Mouse (Mus musculus) midbrain, embryonic 10.5 days (tissue): Measurements from ENCODE around the gene Heatr6. TPM values are rescaled to one million over a fixed set of nuclear protein-coding genes. Genes with fewer than 3 reads are reported as not detected.
A peak's percentile ranks its signal among the peaks of the same experiment; 100 is the strongest.

Experiments
- DNase-seq: peaks from one replicate; pipeline ENCODE4 v3.0.0-alpha.2; 2017; ENCODE audit warnings: low spot score
- H3K27ac ChIP-seq: fragments of 300-500 bp; sonication (generic); replicated peaks from 2 replicates; pipeline ENCODE4 v1.5.1; 2016; ENCODE audit warnings: mild to moderate bottlenecking
- H3K27me3 ChIP-seq: fragments of 300-500 bp; sonication (generic); 2 replicates; pipeline ENCODE4 v1.6.1; 2016; ENCODE audit warnings: low read depth, mild to moderate bottlenecking; ENCODE audit not compliant: poor library complexity, severe bottlenecking
- H3K36me3 ChIP-seq: fragments of 300-500 bp; sonication (generic); 2 replicates; pipeline ENCODE4 v1.6.1; 2016; ENCODE audit warnings: mild to moderate bottlenecking, moderate library complexity
- H3K4me1 ChIP-seq: fragments of 300-500 bp; sonication (generic); 2 replicates; pipeline ENCODE4 v1.6.1; 2016
- H3K4me3 ChIP-seq: fragments of 300-500 bp; sonication (generic); 2 replicates; pipeline ENCODE4 v1.5.1; 2016; ENCODE audit warnings: mild to moderate bottlenecking, moderate library complexity
- H3K9me3 ChIP-seq: fragments of 300-500 bp; sonication (generic); replicated peaks from 2 replicates; pipeline ENCODE4 v1.6.1; 2016; ENCODE audit warnings: mild to moderate bottlenecking
- WGBS: fragments of 180-500 bp; shearing (Covaris S2); methylation state at CpG from one replicate; pipeline ENCODE4 v1.1.7; 2016; 5-methylcytosine and 5-hydroxymethylcytosine counted together
- polyA plus RNA-seq: library from polyadenylated mRNA; unstranded; fragments of >200 nt; fragmentation: Nextera tagmentation; extraction: Ambion mirVana; gene quantifications from 2 replicates; pipeline ENCODE4 v1.2.1, GENCODE M21; 2016

Heatr6 gene
- polyA plus RNA-seq, 1 experiment from 2014 or later, result 31.0 TPM

DNA sequence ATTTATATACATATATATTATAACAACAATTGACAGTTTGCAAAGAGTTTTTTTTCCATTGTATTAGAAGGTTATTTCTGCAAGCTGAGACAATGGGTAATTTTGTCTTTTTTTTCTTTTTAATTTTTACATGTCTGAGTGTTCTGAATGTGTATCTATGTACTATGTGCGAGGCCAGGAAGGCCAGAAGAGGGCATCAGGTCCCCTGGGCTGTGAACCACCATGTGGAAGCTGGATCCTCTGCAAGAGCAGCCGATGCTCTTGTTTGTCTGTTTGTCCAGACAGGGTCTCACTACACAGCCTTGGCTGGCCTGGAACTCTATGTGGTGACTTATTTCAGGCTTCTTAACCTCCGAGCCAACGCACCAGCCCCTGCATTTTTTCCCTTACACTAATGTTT lies 37.6 kb downstream of the Heatr6 start:
- Histone ChIP-seq H3K36me3 (no peaks in the 10 kb centered on the region), H3K9me3 (no peaks in the 10 kb centered on the region), H3K4me1 (no peaks in the 10 kb centered on the region), H3K4me3 (no peak overlapping the region), H3K27ac (no peak overlapping the region), H3K27me3 (no peaks in the 10 kb centered on the region)
- WGBS, result 79% methylated on average over 4 of the region's 4 CpGs
- no peak for DNase-seq

DNA sequence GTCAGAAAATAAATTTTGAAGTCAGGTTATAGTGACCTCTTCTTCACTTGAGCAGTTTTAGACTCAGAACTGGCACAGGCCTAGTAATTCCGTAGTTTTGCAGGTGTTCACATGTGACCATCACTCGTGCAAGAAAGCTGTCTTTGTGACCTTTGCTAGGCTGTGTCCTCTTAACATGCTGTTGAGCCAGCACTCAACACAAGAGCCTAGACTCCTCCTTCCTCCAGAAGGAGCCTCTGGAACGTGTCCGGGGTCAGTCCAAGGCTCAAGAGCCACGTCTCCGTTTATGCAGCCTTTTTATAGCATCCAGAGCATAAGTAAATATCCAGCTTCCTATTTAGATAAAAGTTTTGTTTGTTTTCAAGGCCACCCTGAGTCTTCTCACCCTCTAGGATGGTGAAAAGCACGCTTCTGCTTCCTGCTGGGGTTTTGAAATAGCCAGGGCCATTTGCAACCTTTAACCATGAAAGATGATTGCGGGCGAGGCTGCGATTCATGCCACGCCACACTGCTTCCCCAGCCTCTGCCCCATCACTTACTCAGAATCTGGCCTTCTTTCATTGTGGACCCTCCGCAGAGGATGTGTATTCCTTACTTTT lies 38.9 kb downstream of the Heatr6 start:
- Histone ChIP-seq H3K27ac (no peak overlapping the region), H3K36me3 (no peaks in the 10 kb centered on the region), H3K4me1 (no peaks in the 10 kb centered on the region), H3K4me3 (no peak overlapping the region), H3K9me3 (no peaks in the 10 kb centered on the region), H3K27me3 (no peaks in the 10 kb centered on the region)
- 90% methylated on average over 12 of the region's 12 CpGs for WGBS
- DNase-seq, result no peak

DNA sequence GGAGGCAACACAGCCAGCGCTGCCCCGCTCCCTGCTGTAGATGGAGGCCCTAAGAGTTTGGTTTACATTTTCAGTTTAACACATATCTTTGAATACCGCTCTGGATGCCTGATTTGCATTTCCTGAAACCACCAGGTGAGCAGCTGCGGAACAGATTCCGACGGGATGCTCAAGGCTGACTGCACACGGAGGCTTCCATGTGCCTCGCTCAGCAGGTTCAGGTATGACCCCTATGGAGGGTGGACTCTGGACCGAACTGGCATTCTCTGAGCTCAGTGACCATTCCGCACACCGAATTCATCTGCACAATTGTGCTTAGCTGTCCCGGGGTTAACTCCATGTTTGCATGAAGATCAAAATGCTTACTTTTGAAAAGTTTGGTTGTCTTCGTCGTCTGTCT lies 39.8 kb downstream of the Heatr6 start:
- Histone ChIP-seq H3K36me3 (no peaks in the 10 kb centered on the region), H3K9me3 (no peaks in the 10 kb centered on the region), H3K4me3 (no peak overlapping the region), H3K27ac (no peak overlapping the region), H3K4me1 (no peaks in the 10 kb centered on the region), H3K27me3 (no peaks in the 10 kb centered on the region)
- 84% methylated on average over 14 of the region's 14 CpGs for WGBS
- DNase-seq, result no peak

DNA sequence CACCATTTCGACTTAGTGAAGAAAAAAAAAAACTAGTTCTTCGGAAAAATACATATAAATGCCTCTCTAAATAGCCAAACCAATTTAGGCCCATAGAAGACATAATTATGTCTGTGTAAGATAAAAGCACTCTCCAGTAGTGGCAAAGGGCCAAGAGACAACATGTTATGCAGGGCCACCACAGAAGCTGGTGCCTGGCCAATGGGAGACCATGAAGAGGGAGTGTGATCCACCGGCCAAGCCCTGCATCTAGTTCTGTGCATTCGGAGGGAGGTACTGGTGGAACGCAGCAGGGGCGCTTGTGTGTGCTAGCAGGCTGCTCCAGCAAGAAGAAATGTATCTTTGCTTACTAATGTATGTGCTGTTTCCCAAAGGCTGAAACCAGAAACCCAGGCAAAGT lies 42.6 kb downstream of the Heatr6 start:
- no peaks in the 10 kb centered on the region for H3K4me1 ChIP-seq
- 83% methylated on average over 6 of the region's 6 CpGs for WGBS
- no peak for DNase-seq
- no peaks in the 10 kb centered on the region for H3K9me3 ChIP-seq
- no peak overlapping the region for H3K27ac ChIP-seq
- no peaks in the 10 kb centered on the region for H3K36me3 ChIP-seq
- H3K4me3 ChIP-seq, result no peak overlapping the region
- H3K27me3 ChIP-seq, result no peaks in the 10 kb centered on the region

DNA sequence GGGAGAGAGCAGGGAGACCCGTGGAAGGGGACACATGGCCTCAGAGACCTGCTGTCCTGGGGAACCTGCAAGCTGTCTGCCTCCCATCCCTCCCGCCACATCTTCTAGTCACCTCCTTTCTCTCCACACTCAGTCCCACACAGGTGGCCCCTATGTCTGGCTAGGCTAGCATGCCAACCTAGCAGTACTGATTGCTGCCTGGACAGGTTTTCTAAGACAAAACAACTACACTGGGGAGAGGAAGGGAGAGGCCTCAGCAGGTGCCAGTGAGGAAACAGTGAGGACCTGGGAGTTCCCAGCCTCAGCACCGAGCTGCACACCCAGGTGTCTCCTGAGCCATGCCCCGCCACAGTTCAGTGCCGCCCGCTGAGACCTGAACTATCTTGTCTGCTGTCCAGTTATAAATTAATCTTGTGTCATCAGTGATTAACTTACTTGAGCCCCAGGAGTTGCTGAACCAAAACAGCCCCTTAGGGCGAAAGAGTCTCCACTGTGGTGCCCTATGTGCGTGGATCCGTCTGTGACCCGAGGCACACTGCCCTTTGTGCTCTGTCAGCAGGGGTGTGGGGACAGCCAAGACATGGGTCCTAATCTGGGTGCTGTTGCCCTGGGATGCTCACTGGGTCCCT lies 43.6 kb downstream of the Heatr6 start:
- Histone ChIP-seq H3K27me3 (no peaks in the 10 kb centered on the region), H3K27ac (no peak overlapping the region), H3K4me3 (no peak overlapping the region), H3K4me1 (no peaks in the 10 kb centered on the region), H3K36me3 (no peaks in the 10 kb centered on the region), H3K9me3 (no peaks in the 10 kb centered on the region)
- no peak for DNase-seq
- WGBS, result 80% methylated on average over 10 of the region's 10 CpGs

DNA sequence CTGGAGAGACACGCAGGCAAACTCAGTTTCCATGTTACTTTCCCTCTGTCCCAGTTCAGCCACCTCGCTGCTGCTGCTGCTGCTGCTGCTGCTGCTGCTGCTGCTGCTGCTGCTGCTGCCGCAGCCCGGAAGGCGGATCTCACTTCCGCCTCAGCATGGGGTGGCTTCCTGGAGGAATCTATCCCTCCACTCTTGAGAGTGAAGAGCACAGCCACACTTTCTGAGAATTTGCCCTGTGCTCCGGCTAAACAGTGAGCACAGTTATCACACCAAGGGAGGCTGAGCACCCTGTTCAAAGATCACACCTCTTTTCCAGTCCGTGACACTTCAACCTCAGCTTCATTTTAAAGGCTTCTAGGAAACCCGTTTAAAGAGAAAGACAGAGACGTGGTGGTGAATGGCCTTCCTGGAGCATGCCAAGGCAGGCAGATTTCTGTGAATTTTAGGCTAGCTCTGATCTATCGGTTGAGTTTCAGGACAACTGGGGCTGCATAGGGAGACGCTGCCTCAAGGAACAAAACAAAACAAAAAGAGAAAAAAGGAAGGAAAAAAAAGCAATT lies 46.5 kb downstream of the Heatr6 start:
- no peaks in the 10 kb centered on the region for H3K27me3 ChIP-seq
- peaks cover 2% of the 10 kb centered on the region; the same call in 1 of the 2 replicates for H3K4me1 ChIP-seq
- no peak for DNase-seq
- H3K27ac ChIP-seq, result no peak overlapping the region
- 81% methylated on average over 12 of the region's 12 CpGs for WGBS
- no peak overlapping the region for H3K4me3 ChIP-seq
- no peaks in the 10 kb centered on the region for H3K9me3 ChIP-seq
- no peaks in the 10 kb centered on the region for H3K36me3 ChIP-seq

DNA sequence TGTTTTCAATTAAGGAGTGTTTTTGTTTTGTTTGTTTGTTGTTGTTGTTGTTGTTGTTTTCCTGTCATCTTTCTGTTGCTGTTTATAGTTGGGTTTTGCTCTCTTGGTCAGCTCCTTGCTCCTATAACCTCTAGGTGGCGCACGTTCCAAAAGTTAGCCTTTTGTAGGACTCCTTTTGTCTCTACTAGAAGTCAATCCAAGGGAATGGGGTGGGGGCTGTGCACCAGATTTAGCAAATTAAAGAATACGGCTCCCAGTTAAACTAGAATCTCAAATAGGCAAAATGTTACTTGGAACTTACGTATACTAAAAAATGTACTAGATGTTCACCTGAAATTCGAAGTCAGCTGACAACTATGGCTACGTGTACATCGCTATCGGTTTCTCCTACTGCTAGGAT lies 48.7 kb downstream of the Heatr6 start:
- no peak overlapping the region for H3K4me3 ChIP-seq
- no peaks in the 10 kb centered on the region for H3K27me3 ChIP-seq
- 70% methylated on average over 8 of the region's 8 CpGs for WGBS
- DNase-seq, result no peak
- H3K9me3 ChIP-seq, result no peaks in the 10 kb centered on the region
- H3K4me1 ChIP-seq, result peaks cover 4% of the 10 kb centered on the region; the same call in 1 of the 2 replicates
- no peaks in the 10 kb centered on the region for H3K36me3 ChIP-seq
- no peak overlapping the region for H3K27ac ChIP-seq

DNA sequence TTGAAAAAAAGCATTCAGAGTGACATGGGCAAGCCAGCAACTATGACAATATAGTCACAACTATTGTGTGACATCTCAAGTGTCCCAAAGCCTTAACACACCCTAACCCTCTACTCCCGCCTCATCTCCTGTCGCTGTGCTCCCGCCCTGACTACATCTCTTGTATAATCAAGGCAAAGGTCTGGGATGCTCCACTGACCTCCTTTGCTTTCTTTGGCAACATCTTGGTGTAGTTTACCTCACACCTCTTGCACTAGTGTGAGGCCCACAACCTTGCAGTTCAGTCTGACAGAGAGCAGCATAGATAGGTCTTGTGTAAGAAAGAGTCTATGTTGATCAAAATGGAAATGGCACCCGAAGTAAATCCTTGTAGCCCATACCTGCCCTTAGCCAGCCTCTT lies 49.1 kb downstream of the Heatr6 start:
- Histone ChIP-seq H3K9me3 (no peaks in the 10 kb centered on the region), H3K27me3 (no peaks in the 10 kb centered on the region), H3K36me3 (no peaks in the 10 kb centered on the region), H3K4me3 (no peak overlapping the region), H3K27ac (no peak overlapping the region), H3K4me1 (peaks cover 4% of the 10 kb centered on the region; the same call in 1 of the 2 replicates)
- 92% methylated on average over 4 of the region's 4 CpGs for WGBS
- DNase-seq, result no peak

DNA sequence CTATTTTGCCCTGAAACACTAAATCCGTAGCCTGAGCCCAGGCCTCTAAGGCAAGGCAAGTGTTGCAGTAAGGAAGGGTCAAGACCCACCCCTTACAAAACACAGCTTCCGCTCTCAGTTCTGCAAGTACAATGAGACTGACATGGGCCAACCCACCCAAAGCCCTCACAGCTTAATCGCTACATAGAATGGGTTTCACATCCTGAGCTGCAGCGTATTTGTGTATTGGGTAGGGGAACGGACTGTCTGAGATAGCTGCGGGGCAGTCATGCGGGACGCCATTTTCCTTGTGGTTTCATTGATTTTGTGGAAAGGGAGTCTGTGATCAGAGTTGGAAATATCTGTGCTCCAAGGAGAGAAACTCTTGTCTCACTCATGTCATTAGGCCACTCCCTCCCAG lies 56.9 kb downstream of the Heatr6 start:
- Histone ChIP-seq H3K27ac (no peak overlapping the region), H3K36me3 (no peaks in the 10 kb centered on the region), H3K9me3 (no peaks in the 10 kb centered on the region), H3K27me3 (no peaks in the 10 kb centered on the region), H3K4me1 (peaks cover 13% of the 10 kb centered on the region), H3K4me3 (no peak overlapping the region)
- WGBS, result 65% methylated on average over 8 of the region's 8 CpGs
- no peak for DNase-seq

DNA sequence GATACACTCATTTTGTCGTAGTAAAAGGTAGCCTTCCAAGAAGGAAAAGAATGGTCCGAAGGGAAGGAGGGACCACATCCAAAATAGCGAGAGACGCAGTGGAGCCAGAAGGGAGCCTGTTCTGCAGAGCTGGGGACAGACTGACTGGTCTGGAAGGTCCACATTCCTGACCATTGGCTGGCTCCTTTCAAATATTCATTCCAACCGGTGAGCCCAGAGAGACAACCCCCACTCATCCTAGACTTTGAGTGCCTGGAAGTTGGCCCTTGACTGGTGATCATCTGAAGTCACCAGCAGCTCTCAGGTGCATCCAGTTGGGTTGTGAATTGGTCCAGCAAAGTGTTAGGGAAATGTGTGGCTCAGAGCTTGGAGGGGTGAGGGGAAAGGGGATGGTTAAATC lies 61.7 kb downstream of the Heatr6 start:
- H3K4me3 ChIP-seq, result no peak overlapping the region
- DNase-seq, result no peak
- H3K27me3 ChIP-seq, result peaks cover 5% of the 10 kb centered on the region; the same call in 1 of the 2 replicates
- H3K4me1 ChIP-seq, result peaks cover 8% of the 10 kb centered on the region
- H3K9me3 ChIP-seq, result no peaks in the 10 kb centered on the region
- WGBS, result 88% methylated on average over 5 of the region's 5 CpGs
- H3K36me3 ChIP-seq, result no peaks in the 10 kb centered on the region
- no peak overlapping the region for H3K27ac ChIP-seq

DNA sequence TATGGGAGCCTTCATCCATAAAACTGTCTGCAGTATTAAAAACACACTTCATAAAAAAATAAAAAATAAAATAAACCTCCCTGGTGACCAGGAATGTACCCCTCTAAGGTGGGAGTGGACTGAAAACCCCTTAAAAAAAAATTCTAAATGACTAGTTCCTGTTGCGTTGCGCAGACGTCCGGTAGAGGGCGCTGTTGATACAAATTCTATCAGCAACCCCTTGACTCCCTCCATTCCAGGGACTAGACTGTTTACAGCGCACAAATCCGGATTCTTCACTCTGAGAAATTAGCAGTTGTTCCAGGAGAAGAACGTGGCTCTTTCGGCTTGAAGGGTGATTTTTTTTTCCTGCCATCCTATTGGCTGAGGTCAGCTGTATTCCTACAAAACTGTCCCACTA lies 62.1 kb downstream of the Heatr6 start:
- no peaks in the 10 kb centered on the region for H3K36me3 ChIP-seq
- DNase-seq, result peak; percentile 54
- H3K4me3 ChIP-seq, result no peak overlapping the region
- H3K4me1 ChIP-seq, result peaks cover 4% of the 10 kb centered on the region
- no peaks in the 10 kb centered on the region for H3K9me3 ChIP-seq
- WGBS, result 11% methylated on average over 9 of the region's 9 CpGs
- peaks cover 5% of the 10 kb centered on the region; the same call in 1 of the 2 replicates for H3K27me3 ChIP-seq
- no peak overlapping the region for H3K27ac ChIP-seq

DNA sequence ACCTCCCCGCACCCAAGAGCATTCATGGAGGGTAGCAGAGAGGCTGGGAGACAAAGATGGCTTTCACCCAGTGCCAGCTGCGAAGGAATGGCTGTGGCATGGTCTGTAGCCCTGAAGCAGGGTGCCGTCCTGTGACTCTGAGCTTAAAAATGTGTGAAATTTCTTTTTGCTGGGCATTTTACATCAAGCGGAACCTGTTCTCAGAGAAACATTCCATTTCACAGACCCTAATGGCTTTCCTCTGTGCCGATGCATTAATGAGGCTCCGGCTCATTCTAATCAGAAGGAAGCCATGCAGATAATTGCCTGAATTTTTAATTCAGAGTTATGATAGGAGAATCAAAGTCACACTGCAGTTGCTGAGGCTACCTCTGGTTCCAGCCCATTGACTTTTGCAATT lies 63.6 kb downstream of the Heatr6 start:
- WGBS, result 82% methylated on average over 6 of the region's 6 CpGs
- H3K27ac ChIP-seq, result no peak overlapping the region

DNA sequence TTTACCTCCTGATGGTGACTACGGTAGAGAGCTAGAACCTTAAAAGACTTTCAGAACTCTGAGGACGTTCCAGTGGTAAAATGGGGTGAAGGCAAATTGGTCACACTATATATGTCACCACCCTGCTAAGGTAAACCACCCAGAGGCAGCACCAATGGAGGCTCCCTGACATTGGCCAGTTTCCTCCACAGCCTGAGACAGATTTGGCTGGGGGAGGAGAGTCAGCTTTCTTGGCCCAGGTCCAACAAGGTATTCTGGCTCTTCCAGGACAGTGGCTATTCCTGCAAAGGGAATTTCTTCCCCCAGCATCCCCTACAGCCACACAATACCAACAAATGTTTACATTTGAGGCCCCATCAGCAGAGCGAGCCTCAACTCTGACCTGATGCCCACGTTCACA lies 64.5 kb downstream of the Heatr6 start:
- H3K27me3 ChIP-seq, result peaks cover 5% of the 10 kb centered on the region; the same call in 1 of the 2 replicates
- H3K36me3 ChIP-seq, result no peaks in the 10 kb centered on the region
- DNase-seq, result no peak
- H3K4me3 ChIP-seq, result no peak overlapping the region
- no peaks in the 10 kb centered on the region for H3K9me3 ChIP-seq
- 80% methylated on average over 4 of the region's 4 CpGs for WGBS
- H3K4me1 ChIP-seq, result no peaks in the 10 kb centered on the region
- H3K27ac ChIP-seq, result no peak overlapping the region

More for the DNA sequence above, 63.6 kb downstream of the Heatr6 start:
- no peaks in the 10 kb centered on the region for H3K9me3 ChIP-seq
- no peaks in the 10 kb centered on the region for H3K4me1 ChIP-seq
- H3K27me3 ChIP-seq, result peaks cover 5% of the 10 kb centered on the region; the same call in 1 of the 2 replicates
- no peak for DNase-seq
- no peak overlapping the region for H3K4me3 ChIP-seq
- H3K36me3 ChIP-seq, result no peaks in the 10 kb centered on the region
